8 mouse cellular contexts compared by ENCODE assay signal in the genomic region with DNA sequence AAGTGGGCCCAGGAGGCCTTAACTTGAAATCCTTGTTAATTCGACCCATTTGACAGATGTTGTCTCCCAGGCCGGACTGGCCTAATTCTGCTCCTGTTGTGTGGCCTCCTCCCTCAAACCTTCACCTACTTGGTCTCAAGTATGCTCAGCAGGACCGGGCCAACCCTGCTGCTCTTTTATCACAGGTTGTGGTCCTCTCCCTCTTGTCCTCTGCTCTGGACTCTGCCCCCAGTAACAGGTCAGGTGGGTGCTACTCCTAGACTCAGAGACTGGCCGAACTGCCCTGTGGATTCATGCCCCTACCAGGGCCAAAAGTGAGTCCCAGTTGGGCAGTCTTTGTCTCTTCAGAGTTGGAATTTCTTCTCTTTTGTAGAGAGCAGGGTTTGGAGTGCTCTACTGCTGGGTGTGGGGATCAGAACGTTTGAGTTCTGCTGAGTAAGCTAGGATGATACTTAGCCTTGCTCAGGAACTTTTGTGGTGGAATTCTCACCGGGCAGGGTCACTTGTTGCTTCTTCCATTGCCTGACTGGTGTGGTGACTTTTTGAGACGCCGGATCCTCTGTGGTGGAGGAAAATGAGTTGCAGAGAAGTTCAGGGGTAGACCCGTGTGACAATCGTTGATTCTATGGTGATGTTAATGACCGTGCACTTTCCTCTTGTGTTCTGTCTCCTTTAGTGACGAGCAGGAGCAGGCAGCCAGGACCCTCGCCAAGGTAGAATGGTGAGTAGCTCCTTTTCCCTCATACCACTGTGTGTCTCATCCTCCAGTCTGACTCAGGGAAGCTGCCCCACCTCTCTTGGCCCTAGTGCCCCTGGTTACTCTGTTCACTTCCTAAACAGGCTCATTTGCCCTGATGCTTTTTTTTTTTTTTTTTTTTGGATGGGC. TPM values are rescaled to one million over a fixed set of nuclear protein-coding genes. Genes with fewer than 3 reads are reported as not detected.
DNase-seq lines count a peak whose midpoint lies in the region; ATAC-seq and TF ChIP-seq lines count a peak whose summit lies in the region.

No protein-coding gene starts in this region.

- H3K9ac ChIP-seq in heart, embryonic 15.5 days = peak overlapping the region; percentile 66
- peak overlapping the region; percentile 83 for H3K9ac ChIP-seq in limb, embryonic 11.5 days (ENCODE audit: low read length)
- H3K9ac ChIP-seq in stomach, embryonic 14.5 days (replicated peaks; ENCODE audit: low read depth, low read length) = peak overlapping the region; percentile 62

- no peaks in the 10 kb centered on the region for H3K9me3 ChIP-seq in heart, embryonic 15.5 days (replicated peaks)
- no peaks in the 10 kb centered on the region for H3K9me3 ChIP-seq in limb, embryonic 11.5 days (ENCODE audit: control insufficient read depth, low read length)
- no peaks in the 10 kb centered on the region for H3K9me3 ChIP-seq in stomach, embryonic 14.5 days (ENCODE audit: control insufficient read depth, low read depth, low read length)

- DNase-seq in CD4-positive, CD25-positive, alpha-beta regulatory T cell, adult 2 months (ENCODE audit: low read depth, low spot score) = peak; percentile 7
- DNase-seq in limb, embryonic 11.5 days (ENCODE audit: low spot score) = no peak
- DNase-seq in layer of hippocampus, adult 11-12 months (ENCODE audit: low spot score) = no peak
- DNase-seq in urinary bladder, adult 2 months (ENCODE audit: low spot score) = no peak

- H3K4me2 ChIP-seq in heart, embryonic 15.5 days = peak overlapping the region; percentile 67
- H3K4me2 ChIP-seq in limb, embryonic 11.5 days (ENCODE audit: low read depth, severe bottlenecking) = peak overlapping the region; percentile 80
- peak overlapping the region; percentile 88 for H3K4me2 ChIP-seq in stomach, embryonic 14.5 days (replicated peaks; ENCODE audit: low read depth, low read length)

- peak overlapping the region; percentile 55 for H3ac ChIP-seq in C2C12 (ENCODE audit: control insufficient read depth, insufficient read length, low read depth)

- peak overlapping the region; percentile 91 for H3K27ac ChIP-seq in heart, embryonic 15.5 days
- H3K27ac ChIP-seq in limb, embryonic 11.5 days (replicated peaks; ENCODE audit: low read depth, low read length) = no peak overlapping the region; the same call in 1 of the 2 replicates
- peak overlapping the region; percentile 84 for H3K27ac ChIP-seq in stomach, embryonic 14.5 days (ENCODE audit: low read length)

- peak overlapping the region; percentile 41 for H3K4me3 ChIP-seq in C2C12 (ENCODE audit: insufficient read depth, poor library complexity, severe bottlenecking)
- H3K4me3 ChIP-seq in heart, embryonic 15.5 days = peak overlapping the region; percentile 70
- peak overlapping the region; percentile 73 for H3K4me3 ChIP-seq in limb, embryonic 11.5 days (ENCODE audit: low read depth, low read length)
- H3K4me3 ChIP-seq in stomach, embryonic 14.5 days (ENCODE audit: low read depth, low read length) = peak overlapping the region; percentile 55

- ATAC-seq in CD4-positive, CD25-positive, alpha-beta regulatory T cell, adult 4 months = no peak
- ATAC-seq in heart, embryonic 15.5 days (replicated peaks; ENCODE audit: insufficient number of reproducible peaks, insufficient read depth, low FRiP score, low read depth) = no peak
- ATAC-seq in limb, embryonic 11.5 days (ENCODE audit: insufficient number of reproducible peaks, low FRiP score, low TSS enrichment, low read depth) = no peak
- ATAC-seq in stomach, embryonic 14.5 days (ENCODE audit: insufficient number of reproducible peaks, insufficient read depth, low FRiP score, low read depth) = no peak

- H3K4me1 ChIP-seq in heart, embryonic 15.5 days (replicated peaks) = peaks cover 49% of the 10 kb centered on the region
- H3K4me1 ChIP-seq in limb, embryonic 11.5 days (ENCODE audit: control insufficient read depth, insufficient read depth, low read length) = peaks cover 28% of the 10 kb centered on the region
- H3K4me1 ChIP-seq in stomach, embryonic 14.5 days (ENCODE audit: control insufficient read depth, insufficient read depth, low read length) = peaks cover 28% of the 10 kb centered on the region

- H3K79me3 ChIP-seq in C2C12 (ENCODE audit: low read depth) = peaks cover 10% of the 10 kb centered on the region

- H3K27me3 ChIP-seq in C2C12 (ENCODE audit: control insufficient read depth, insufficient read depth, insufficient read length) = no peaks in the 10 kb centered on the region
- H3K27me3 ChIP-seq in heart, embryonic 15.5 days = no peaks in the 10 kb centered on the region
- no peaks in the 10 kb centered on the region for H3K27me3 ChIP-seq in limb, embryonic 11.5 days (ENCODE audit: control insufficient read depth, insufficient read depth, low read length)
- no peaks in the 10 kb centered on the region for H3K27me3 ChIP-seq in stomach, embryonic 14.5 days (ENCODE audit: control insufficient read depth, insufficient read depth, low read length)

- TF ChIP-seq CTCF in C2C12 (IDR thresholded peaks at IDR 0.05; ENCODE audit: control insufficient read depth, insufficient read depth, insufficient read length) = no peak

- 39% methylated on average over 13 of the region's 13 CpGs for WGBS in heart, embryonic 15.5 days
- WGBS in limb, embryonic 11.5 days = 48% methylated on average over 13 of the region's 13 CpGs
- 38% methylated on average over 13 of the region's 13 CpGs for WGBS in stomach, embryonic 14.5 days

- H3K36me3 ChIP-seq in C2C12 (ENCODE audit: control insufficient read depth, insufficient read depth) = peaks cover 14% of the 10 kb centered on the region
- peaks cover 10% of the 10 kb centered on the region for H3K36me3 ChIP-seq in heart, embryonic 15.5 days
- H3K36me3 ChIP-seq in limb, embryonic 11.5 days (ENCODE audit: control insufficient read depth, insufficient read depth, low read length) = peaks cover 8% of the 10 kb centered on the region; the same call in 1 of the 2 replicates
- H3K36me3 ChIP-seq in stomach, embryonic 14.5 days (ENCODE audit: control insufficient read depth, insufficient read depth, low read length) = peaks cover 8% of the 10 kb centered on the region

- peaks cover 42% of the 10 kb centered on the region for H3K79me2 ChIP-seq in C2C12 (ENCODE audit: control insufficient read depth, insufficient read depth)

TF ChIP-seq in C2C12, 6 proteins besides CTCF, POLR2A, EP300 and RAD21:
- TF ChIP-seq CEBPB (IDR thresholded peaks at IDR 0.05; ENCODE audit: low read depth) = no peak
- no peak for TF ChIP-seq MYOG (IDR thresholded peaks at IDR 0.05; ENCODE audit: control insufficient read depth, extremely low read depth, insufficient read length)
- no peak for TF ChIP-seq FOSL1 (IDR thresholded peaks at IDR 0.05; ENCODE audit: insufficient read depth, low read length, poor library complexity, severe bottlenecking)

RNA-seq across cellular contexts. Expression of gene Mtmr4, which starts 1.0 kb away (rescaled TPM):
- 10 to 100 TPM in 1 of 2 experiments, 1 to 10 TPM in 1; 8.8 to 22.1 TPM for polyA plus RNA-seq in CD4-positive, CD25-positive, alpha-beta regulatory T cell, adult 4 months (2017; shearing (Covaris generic))
- polyA plus RNA-seq in C2C12 (2012; fragmentation: generic; extraction: Trizol) = 28.0 TPM
- 13.1 and 18.4 TPM in 2 replicates for polyA plus RNA-seq in heart, embryonic 15.5 days (2015; fragmentation: Nextera tagmentation; extraction: Ambion mirVana)
- polyA plus RNA-seq in limb, embryonic 11.5 days (2014; fragmentation: Nextera tagmentation; extraction: Ambion mirVana) = 62.4 and 66.8 TPM in 2 replicates
- 30.5 and 32.0 TPM in 2 replicates for polyA plus RNA-seq in stomach, embryonic 14.5 days (2014; fragmentation: Nextera tagmentation; extraction: Ambion mirVana)
- 26.1 and 27.2 TPM in 2 replicates for polyA plus RNA-seq in urinary bladder, adult 2 months (2012; rRNA removed)

RNA-seq across cellular contexts. Expression of gene Hsf5, which starts 24.0 kb away (rescaled TPM):
- under 1 TPM; 0.17 to 0.19 TPM for polyA plus RNA-seq in CD4-positive, CD25-positive, alpha-beta regulatory T cell, adult 4 months (2017; shearing (Covaris generic))
- polyA plus RNA-seq in C2C12 (2012; fragmentation: generic; extraction: Trizol) = 0.02 TPM
- polyA plus RNA-seq in heart, embryonic 15.5 days (2015; fragmentation: Nextera tagmentation; extraction: Ambion mirVana) = 0.08 and 0.09 TPM in 2 replicates
- polyA plus RNA-seq in limb, embryonic 11.5 days (2014; fragmentation: Nextera tagmentation; extraction: Ambion mirVana) = 0.27 and 0.34 TPM in 2 replicates
- polyA plus RNA-seq in stomach, embryonic 14.5 days (2014; fragmentation: Nextera tagmentation; extraction: Ambion mirVana) = 0.21 and 0.41 TPM in 2 replicates
- polyA plus RNA-seq in urinary bladder, adult 2 months (2012; rRNA removed) = 0.10 TPM in 2 replicates

RNA-seq across cellular contexts. Expression of gene Sept4, which starts 24.3 kb away (rescaled TPM):
- polyA plus RNA-seq in CD4-positive, CD25-positive, alpha-beta regulatory T cell, adult 4 months (2017; shearing (Covaris generic)) = 1 to 10 TPM; 1.5 to 3.7 TPM
- 0.19 TPM for polyA plus RNA-seq in C2C12 (2012; fragmentation: generic; extraction: Trizol)
- polyA plus RNA-seq in heart, embryonic 15.5 days (2015; fragmentation: Nextera tagmentation; extraction: Ambion mirVana) = 23.8 and 25.6 TPM in 2 replicates
- polyA plus RNA-seq in limb, embryonic 11.5 days (2014; fragmentation: Nextera tagmentation; extraction: Ambion mirVana) = 5.3 and 5.5 TPM in 2 replicates
- polyA plus RNA-seq in stomach, embryonic 14.5 days (2014; fragmentation: Nextera tagmentation; extraction: Ambion mirVana) = 15.7 and 15.8 TPM in 2 replicates
- polyA plus RNA-seq in urinary bladder, adult 2 months (2012; rRNA removed) = 57.9 and 72.5 TPM in 2 replicates

RNA-seq across cellular contexts. Expression of gene Gm11492, which starts 26.5 kb away (rescaled TPM):
- not detected for polyA plus RNA-seq in CD4-positive, CD25-positive, alpha-beta regulatory T cell, adult 4 months (2017; shearing (Covaris generic))
- polyA plus RNA-seq in C2C12 (2012; fragmentation: generic; extraction: Trizol) = not detected
- polyA plus RNA-seq in heart, embryonic 15.5 days (2015; fragmentation: Nextera tagmentation; extraction: Ambion mirVana) = not detected in 2 replicates
- polyA plus RNA-seq in limb, embryonic 11.5 days (2014; fragmentation: Nextera tagmentation; extraction: Ambion mirVana) = not detected in 2 replicates
- polyA plus RNA-seq in stomach, embryonic 14.5 days (2014; fragmentation: Nextera tagmentation; extraction: Ambion mirVana) = not detected in 2 replicates
- not detected in 2 replicates for polyA plus RNA-seq in urinary bladder, adult 2 months (2012; rRNA removed)
